Mouse (Mus musculus): Measurements from ENCODE around the gene Fgfr2.

Gene Fgfr2

GRCm38 (mm10) chr7:132800868-132801267 lies 322.3 kb downstream of the Fgfr2 start:
- no peak for DNase-seq (ENCODE audit: low spot score)

- no peak for DNase-seq (ENCODE audit: low spot score)
These were observed 323.8 kb downstream of the Fgfr2 start for GRCm38 (mm10) chr7:132799119-132800016.

GRCm38 (mm10) chr7:132795141-132795540 lies 328.0 kb downstream of the Fgfr2 start:
- no peak for DNase-seq (ENCODE audit: low spot score)

- no peak for DNase-seq (ENCODE audit: low spot score)
These were observed 329.7 kb downstream of the Fgfr2 start for GRCm38 (mm10) chr7:132793467-132793866.

- no peak for DNase-seq (ENCODE audit: low spot score)
These were observed 332.5 kb downstream of the Fgfr2 start for GRCm38 (mm10) chr7:132790447-132791219.

GRCm38 (mm10) chr7:132788826-132789225 lies 334.3 kb downstream of the Fgfr2 start:
- DNase-seq (ENCODE audit: low spot score): peak; percentile 57

- no peak for DNase-seq (ENCODE audit: low spot score)
These were observed 335.5 kb downstream of the Fgfr2 start for GRCm38 (mm10) chr7:132787496-132788190.

GRCm38 (mm10) chr7:132787022-132787421 lies 336.1 kb downstream of the Fgfr2 start:
- no peak for DNase-seq (ENCODE audit: low spot score)

GRCm38 (mm10) chr7:132786522-132786921 lies 336.6 kb downstream of the Fgfr2 start:
- DNase-seq (ENCODE audit: low spot score): no peak

GRCm38 (mm10) chr7:132786011-132786410 lies 337.1 kb downstream of the Fgfr2 start:
- DNase-seq (ENCODE audit: low spot score): no peak

- DNase-seq (ENCODE audit: low spot score): no peak
These were observed 339.0 kb downstream of the Fgfr2 start for GRCm38 (mm10) chr7:132784101-132784500.

- DNase-seq (ENCODE audit: low spot score): no peak
These were observed 341.3 kb downstream of the Fgfr2 start for GRCm38 (mm10) chr7:132781850-132782249.

GRCm38 (mm10) chr7:132781130-132781814 lies 341.9 kb downstream of the Fgfr2 start:
- no peak for DNase-seq (ENCODE audit: low spot score)

- no peak for DNase-seq (ENCODE audit: low spot score)
These were observed 342.5 kb downstream of the Fgfr2 start for GRCm38 (mm10) chr7:132780611-132781010.

- DNase-seq (ENCODE audit: low spot score): no peak
These were observed 344.5 kb downstream of the Fgfr2 start for GRCm38 (mm10) chr7:132778630-132779029.

GRCm38 (mm10) chr7:132777728-132778453 lies 345.3 kb downstream of the Fgfr2 start:
- DNase-seq (ENCODE audit: low spot score): no peak

- no peak for DNase-seq (ENCODE audit: low spot score)
These were observed 346.0 kb downstream of the Fgfr2 start for GRCm38 (mm10) chr7:132777117-132777516.

GRCm38 (mm10) chr7:132776338-132777111 lies 346.6 kb downstream of the Fgfr2 start:
- no peak for DNase-seq (ENCODE audit: low spot score)

GRCm38 (mm10) chr7:132775922-132776321 lies 347.2 kb downstream of the Fgfr2 start:
- no peak for DNase-seq (ENCODE audit: low spot score)

GRCm38 (mm10) chr7:132775333-132775732 lies 347.8 kb downstream of the Fgfr2 start:
- no peak for DNase-seq (ENCODE audit: low spot score)
